Mouse (Mus musculus): ENCODE measurements at regions not wholly inside any gene's neighbourhood (a gene's known extent, or its start where the extent isn't known, plus 50 kb on each side); places are given as distances from the start of the nearest gene placed in this dataset.

GRCm38 (mm10) chr16:76085363-76085762, 63.3 kb upstream of the Samsn1 start:
- no peak; the same call in 1 of the 2 replicates for ATAC-seq (ENCODE audit: insufficient number of reproducible peaks, low FRiP score, low TSS enrichment)

GRCm38 (mm10) chr16:76082465-76082864, 60.4 kb upstream of the Samsn1 start:
- no peak for ATAC-seq (ENCODE audit: insufficient number of reproducible peaks, low FRiP score, low TSS enrichment)

GRCm38 (mm10) chr16:76079761-76080502, 57.9 kb upstream of the Samsn1 start:
- no peak for ATAC-seq (ENCODE audit: insufficient number of reproducible peaks, low FRiP score, low TSS enrichment)

- ATAC-seq (ENCODE audit: insufficient number of reproducible peaks, low FRiP score, low TSS enrichment) = no peak
Observed at GRCm38 (mm10) chr16:76078219-76078618, 56.1 kb upstream of the Samsn1 start.

GRCm38 (mm10) chr16:76076231-76076630, 54.1 kb upstream of the Samsn1 start:
- ATAC-seq (ENCODE audit: insufficient number of reproducible peaks, low FRiP score, low TSS enrichment) = no peak
